Mouse (Mus musculus) forebrain, postnatal 0 days (tissue): ENCODE results near the gene Hist1h1t. TPM values are rescaled to one million over a fixed set of nuclear protein-coding genes. Genes with fewer than 3 reads are reported as not detected.
A peak's percentile ranks its signal among the peaks of the same experiment; 100 is the strongest.
"Not testable (repeated sequence)": the region's sequence is repeated elsewhere in the genome, so short reads cannot be mapped to it uniquely, and the experiment has no call there.

Experiments used
- ATAC-seq: fragments of 200-750 bp; cut with Nextera tagmentation; 2 replicates; pipeline ENCODE4 v1.8.0; 2017; ENCODE audit warnings: mild to moderate bottlenecking, moderate library complexity
- DNase-seq: peaks from one replicate; pipeline ENCODE4 v3.0.0-alpha.2; 2015
- H3K27ac ChIP-seq: fragments of 300-500 bp; sonication (generic); 2 replicates; pipeline ENCODE4 v1.5.1; 2014; ENCODE audit warnings: low read depth, mild to moderate bottlenecking, antibody characterized with exemption, low read length, moderate library complexity, mixed read lengths
- H3K27me3 ChIP-seq: fragments of 300-500 bp; sonication (generic); 2 replicates; pipeline ENCODE4 v1.6.1; 2014; ENCODE audit warnings: mild to moderate bottlenecking, low read length, mixed read lengths; ENCODE audit not compliant: insufficient read depth
- H3K36me3 ChIP-seq: fragments of 300-500 bp; sonication (generic); 2 replicates; pipeline ENCODE4 v1.6.1; 2014; ENCODE audit warnings: mild to moderate bottlenecking, moderate library complexity; ENCODE audit not compliant: insufficient read depth
- H3K4me1 ChIP-seq: fragments of 300-500 bp; sonication (generic); 2 replicates; pipeline ENCODE4 v1.6.1; 2014; ENCODE audit warnings: antibody characterized with exemption; ENCODE audit not compliant: insufficient read depth
- H3K4me2 ChIP-seq: fragments of 300-500 bp; sonication (generic); 2 replicates; pipeline ENCODE4 v1.6.1; 2014; ENCODE audit warnings: low read depth, mild to moderate bottlenecking, moderate library complexity
- H3K4me3 ChIP-seq: fragments of 300-500 bp; sonication (generic); 2 replicates; pipeline ENCODE4 v1.5.1; 2014; ENCODE audit warnings: low read depth, low read length, mixed read lengths
- H3K9ac ChIP-seq: fragments of 300-500 bp; sonication (generic); 2 replicates; pipeline ENCODE4 v1.6.1; 2014; ENCODE audit warnings: mild to moderate bottlenecking
- H3K9me3 ChIP-seq: fragments of 300-500 bp; sonication (generic); 2 replicates; pipeline ENCODE4 v1.6.1; 2016; ENCODE audit warnings: low read length
- CTCF ChIP-seq: sonication (generic); IDR thresholded peaks from 2 replicates; pipeline ENCODE4 v1.5.1; 2016; ENCODE audit warnings: antibody characterized with exemption, control low read depth, low read depth
- WGBS: fragments of 180-500 bp; shearing (Covaris S2); extraction: QIAGEN DNeasy Blood & Tissue Kit; methylation state at CpG from one replicate; pipeline ENCODE4 v1.1.7; 2014; 5-methylcytosine and 5-hydroxymethylcytosine counted together
- polyA plus RNA-seq: library from polyadenylated mRNA; unstranded; fragments of >200 nt; fragmentation: Nextera tagmentation; extraction: Ambion mirVana; gene quantifications from 2 replicates; pipeline ENCODE4 v1.2.1, GENCODE M21; 2015
- total RNA-seq: library from RNA; depleted of rRNA; stranded (reverse); fragments of >200 nt; gene quantifications from 2 replicates; pipeline ENCODE4 v1.2.3, GENCODE M21; 2014

Gene Hist1h1t
- total and polyA plus RNA-seq, 2 experiments from 2014 or later: 1.3 TPM; not detected in 1

DNA sequence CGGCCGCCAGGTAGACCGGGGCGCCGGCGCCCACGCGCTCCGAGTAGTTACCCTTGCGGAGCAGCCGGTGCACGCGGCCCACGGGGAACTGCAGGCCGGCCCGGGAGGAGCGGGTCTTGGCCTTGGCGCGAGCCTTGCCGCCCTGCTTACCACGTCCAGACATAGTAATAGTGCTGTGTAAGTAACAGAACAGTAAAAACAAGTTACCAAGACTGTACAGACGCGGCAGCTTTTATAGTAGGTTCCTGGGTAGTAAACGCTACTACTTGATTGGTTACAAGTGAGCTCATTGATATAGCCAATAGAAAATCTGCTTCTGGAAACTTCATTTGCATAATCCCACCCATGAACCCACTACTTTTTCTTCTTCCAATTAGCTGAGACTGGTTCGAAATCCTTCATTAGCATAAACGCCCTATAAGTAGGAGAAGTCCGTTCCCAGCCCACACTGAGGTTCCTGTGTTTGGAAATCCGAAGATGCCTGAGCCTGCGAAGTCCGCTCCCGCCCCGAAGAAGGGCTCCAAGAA lies 11.8 kb upstream of the Hist1h1t start, which contains the start of the genes Hist1h2ac and Hist1h2bc:
Gene Hist1h2ac (minus strand): TSS at position 194 of the 527 bp plus-strand sequence.
Gene Hist1h2bc (plus strand): TSS at position 445 of the 527 bp plus-strand sequence.
- Histone ChIP-seq H3K4me3 (peak within 1 kb of the TSS; percentile 47), H3K27ac (peak within 1 kb of the TSS; percentile 92), H3K4me1 (peaks cover 16% of the 10 kb centered on the region), H3K9ac (peak within 1 kb of the TSS; percentile 68), H3K4me2 (peak within 1 kb of the TSS; percentile 73), H3K36me3 (no peaks in the 10 kb centered on the region), H3K9me3 (no peaks in the 10 kb centered on the region), H3K27me3 (no peaks in the 10 kb centered on the region)
- WGBS: under 1% methylated on average over 32 of the region's 32 CpGs
- peak; percentile 19; the same call in 1 of the 2 replicates for TF ChIP-seq CTCF
- DNase-seq (peak; percentile 95), ATAC-seq (peak; percentile 98)

- Histone ChIP-seq H3K4me3 (peak overlapping the region; percentile 47), H3K4me2 (peak overlapping the region; percentile 73), H3K9ac (peak overlapping the region; percentile 68), H3K4me1 (peaks cover 16% of the 10 kb centered on the region), H3K27ac (peak overlapping the region; percentile 92)
- DNase-seq (peak; percentile 88), ATAC-seq (peak; percentile 42)
- WGBS: under 1% methylated on average over 11 of the region's 37 CpGs
- H3K9me3 ChIP-seq, H3K27me3 ChIP-seq, H3K36me3 ChIP-seq: not testable (repeated sequence)
These were observed 11.2 kb upstream of the Hist1h1t start for GRCm38 (mm10) chr13:23684295-23684945.

GRCm38 (mm10) chr13:23685121-23685861 lies 10.3 kb upstream of the Hist1h1t start:
- DNase-seq: peak; percentile 61

DNA sequence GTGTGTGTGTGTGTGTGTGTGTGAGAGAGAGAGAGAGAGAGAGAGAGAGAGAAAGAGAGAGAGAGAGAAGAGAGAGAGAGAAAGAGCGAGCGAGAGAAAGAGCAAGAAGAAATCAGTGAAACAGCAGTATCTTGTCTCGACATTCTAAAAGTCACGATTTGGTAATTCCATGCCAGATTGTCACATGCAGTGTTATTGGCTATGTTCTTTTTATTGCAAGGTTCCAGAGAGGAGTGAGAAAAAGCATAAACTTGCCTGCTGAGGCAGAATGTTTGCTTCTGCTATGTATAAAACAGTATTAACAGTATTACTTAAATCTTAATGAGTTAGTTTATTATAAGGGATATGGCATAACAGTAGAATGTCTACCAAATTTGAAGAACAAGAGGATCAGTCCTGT lies 9.6 kb upstream of the Hist1h1t start:
- Histone ChIP-seq H3K27ac (peak overlapping the region; percentile 92; the same call in 1 of the 2 replicates), H3K9ac (peak overlapping the region; percentile 68; the same call in 1 of the 2 replicates)
- WGBS: 15% methylated on average over 4 of the region's 4 CpGs

More at GRCm38 (mm10) chr13:23685121-23685861, 10.3 kb upstream of the Hist1h1t start:
- Histone ChIP-seq H3K4me1 (peaks cover 16% of the 10 kb centered on the region), H3K27me3 (no peaks in the 10 kb centered on the region), H3K9ac (peak overlapping the region; percentile 68), H3K4me3 (peak overlapping the region; percentile 47), H3K27ac (peak overlapping the region; percentile 92), H3K36me3 (no peaks in the 10 kb centered on the region), H3K9me3 (no peaks in the 10 kb centered on the region), H3K4me2 (peak overlapping the region; percentile 73)
- ATAC-seq: no peak
- no peak for TF ChIP-seq CTCF
- 3% methylated on average over 15 of the region's 15 CpGs for WGBS

DNA sequence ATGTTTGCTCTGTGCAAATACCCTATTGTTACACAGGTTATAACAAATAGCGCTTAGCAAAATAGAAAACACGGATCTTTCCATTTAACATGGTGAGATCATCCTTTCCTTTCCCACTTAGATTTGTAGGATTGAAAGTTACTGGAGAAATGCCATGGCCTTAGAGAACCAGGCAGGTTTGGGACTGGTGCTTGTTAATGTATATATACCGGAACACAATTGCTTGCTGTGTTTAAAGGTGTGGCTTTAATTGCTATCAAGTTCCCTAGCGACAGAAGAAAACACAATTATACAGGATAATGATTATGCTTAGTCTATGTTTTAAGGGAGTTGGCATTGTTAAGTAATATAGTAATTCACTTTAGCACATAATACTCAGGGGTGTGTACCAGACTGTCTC lies 8.4 kb upstream of the Hist1h1t start:
- Histone ChIP-seq H3K36me3 (no peaks in the 10 kb centered on the region), H3K4me3 (no peak overlapping the region), H3K27ac (no peak overlapping the region), H3K4me2 (no peak overlapping the region), H3K9me3 (no peaks in the 10 kb centered on the region), H3K4me1 (peaks cover 16% of the 10 kb centered on the region), H3K27me3 (no peaks in the 10 kb centered on the region), H3K9ac (no peak overlapping the region)
- no peak for TF ChIP-seq CTCF
- ATAC-seq (no peak), DNase-seq (no peak)
- 77% methylated on average over 4 of the region's 4 CpGs for WGBS

More for the DNA sequence above, 9.6 kb upstream of the Hist1h1t start:
- no peak for TF ChIP-seq CTCF
- H3K36me3 ChIP-seq: no peaks in the 10 kb centered on the region
- peak overlapping the region; percentile 73 for H3K4me2 ChIP-seq
- H3K4me3 ChIP-seq: peak overlapping the region; percentile 47
- H3K27me3 ChIP-seq: no peaks in the 10 kb centered on the region
- H3K9me3 ChIP-seq: no peaks in the 10 kb centered on the region
- peaks cover 16% of the 10 kb centered on the region for H3K4me1 ChIP-seq
- no peak for ATAC-seq
- peak; percentile 31 for DNase-seq

- Histone ChIP-seq H3K9ac (no peak overlapping the region), H3K4me2 (no peak overlapping the region), H3K27me3 (no peaks in the 10 kb centered on the region), H3K27ac (no peak overlapping the region), H3K36me3 (no peaks in the 10 kb centered on the region), H3K4me3 (no peak overlapping the region), H3K4me1 (peaks cover 14% of the 10 kb centered on the region), H3K9me3 (no peaks in the 10 kb centered on the region)
- WGBS: 92% methylated on average over 7 of the region's 7 CpGs
- no peak for ATAC-seq
- TF ChIP-seq CTCF: no peak
- DNase-seq: no peak
These were observed 7.7 kb upstream of the Hist1h1t start for GRCm38 (mm10) chr13:23687907-23688306.
